Mouse (Mus musculus): ENCODE measurements at regions not wholly inside any gene's neighbourhood (a gene's known extent, or its start where the extent isn't known, plus 50 kb on each side); places are given as distances from the start of the nearest gene placed in this dataset.

DNA sequence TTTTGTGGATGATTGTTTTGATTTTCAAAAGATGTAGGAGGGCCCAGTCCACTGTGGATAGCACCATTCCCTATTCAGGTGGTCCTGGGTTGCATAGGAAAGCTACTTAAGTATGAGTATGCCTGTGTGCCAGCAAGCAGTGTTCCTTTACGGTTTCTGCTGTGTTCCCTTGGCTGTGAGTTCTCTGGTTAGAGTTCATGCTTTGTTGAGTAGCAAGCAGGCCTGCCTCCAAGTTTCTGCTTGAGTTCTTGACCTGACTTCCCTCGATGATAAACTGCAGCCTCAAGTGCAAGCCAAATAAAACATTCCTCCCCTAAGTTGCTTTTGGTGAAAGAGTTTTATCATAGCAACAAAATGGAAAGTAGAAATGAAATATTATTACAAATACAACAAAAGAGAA lies 744.9 kb upstream of the Chrm3 start:
- TF ChIP-seq TCF12 (IDR thresholded peaks at IDR 0.05; ENCODE audit: low read depth, low read length) (no peak), ZKSCAN1 (IDR thresholded peaks at IDR 0.05; ENCODE audit: borderline replicate concordance, low read depth, low read length) (no peak), POLR2A (IDR thresholded peaks at IDR 0.05; ENCODE audit: low read depth, low read length) (no peak)
